9 mouse cellular contexts compared by ENCODE assay signal in the genomic region with DNA sequence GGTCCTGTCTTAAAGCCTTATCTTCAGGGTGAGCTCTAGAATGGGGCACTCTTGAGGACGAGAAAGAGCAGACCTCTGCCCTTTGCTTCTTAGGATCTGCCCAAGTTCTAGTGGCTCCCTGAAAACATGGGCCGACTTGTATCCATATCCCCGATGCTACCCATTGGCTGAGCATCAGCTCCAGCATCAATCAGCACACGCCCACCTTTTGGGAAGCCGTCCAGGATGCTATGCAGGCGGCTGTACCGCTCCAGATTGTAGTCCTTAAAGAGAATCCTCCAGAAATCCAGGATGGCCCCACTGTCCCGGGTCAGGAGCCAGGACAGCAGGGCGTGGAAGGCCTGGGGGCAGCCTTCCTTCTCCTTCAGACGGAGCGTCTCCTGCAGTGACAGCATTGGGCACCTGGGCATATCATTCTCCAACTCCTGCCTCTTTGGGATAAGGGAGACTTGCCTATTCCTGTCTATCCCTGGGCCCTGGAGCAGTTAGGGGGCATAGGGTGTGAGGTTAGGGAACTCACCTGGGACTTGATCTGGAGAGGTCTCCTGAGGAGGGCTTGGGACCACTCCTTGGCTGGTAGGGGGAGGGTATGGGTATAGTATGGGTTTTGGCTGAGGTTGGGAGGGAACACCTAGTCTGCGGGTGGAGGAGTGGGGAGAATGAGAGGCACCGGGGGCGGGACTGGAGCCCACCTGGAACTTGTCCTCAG. TPM values are rescaled to one million over a fixed set of nuclear protein-coding genes. Genes with fewer than 3 reads are reported as not detected.
DNase-seq lines count a peak whose midpoint lies in the region; ATAC-seq lines count a peak whose summit lies in the region.
"Had no signal": no experiment of that assay in that cellular context is flagged by ENCODE, and none has a peak within 500 bp of the region (broad histone marks: within the 10 kb centered on the region; RNA-seq: fewer than 3 reads in every experiment).

No protein-coding gene starts in this region.

- no peak overlapping the region for H3K9ac ChIP-seq in kidney, embryonic 14.5 days (ENCODE audit: low read depth, low read length)
- no peak overlapping the region for H3K9ac ChIP-seq in neural tube, embryonic 12.5 days

- no peak for DNase-seq in kidney, adult 18-20 months
- no peak for DNase-seq in forebrain, embryonic 10.5 days (ENCODE audit: extremely low spot score, low spot score)
- DNase-seq in layer of hippocampus, postnatal 36 days, result peak; percentile 33 to 43
- no peak for DNase-seq in cerebellum, adult 9-11 months
- no peak for DNase-seq in cerebellum, postnatal 36 days
- no peak for DNase-seq in gastrocnemius, postnatal 25 days

- 0 out of 2 replicates have a peak, but pooled peaks cover 4% of the 10 kb centered on the region for H3K4me1 ChIP-seq in kidney, embryonic 14.5 days (ENCODE audit: control insufficient read depth, insufficient read depth, low read length)
- peaks cover 22% of the 10 kb centered on the region for H3K4me1 ChIP-seq in forebrain, embryonic 10.5 days
- 0 out of 2 replicates have a peak, but pooled peaks cover 6% of the 10 kb centered on the region for H3K4me1 ChIP-seq in neural tube, embryonic 12.5 days

- no peak overlapping the region for H3K27ac ChIP-seq in kidney, embryonic 14.5 days (ENCODE audit: low read depth, low read length)
- peak overlapping the region; percentile 72 for H3K27ac ChIP-seq in forebrain, embryonic 10.5 days
- no peak overlapping the region for H3K27ac ChIP-seq in neural tube, embryonic 12.5 days

- H3K9me3 ChIP-seq in kidney, embryonic 14.5 days (ENCODE audit: control insufficient read depth, low read length), result no peaks in the 10 kb centered on the region
- no peaks in the 10 kb centered on the region for H3K9me3 ChIP-seq in forebrain, embryonic 10.5 days
- H3K9me3 ChIP-seq in neural tube, embryonic 12.5 days, result no peaks in the 10 kb centered on the region

- no peaks in the 10 kb centered on the region for H3K36me3 ChIP-seq in kidney, embryonic 14.5 days (ENCODE audit: control insufficient read depth, insufficient read depth, low read length)
- no peaks in the 10 kb centered on the region for H3K36me3 ChIP-seq in forebrain, embryonic 10.5 days (replicated peaks)
- no peaks in the 10 kb centered on the region for H3K36me3 ChIP-seq in neural tube, embryonic 12.5 days

- peak overlapping the region; percentile 31 for H3K4me2 ChIP-seq in kidney, embryonic 14.5 days (replicated peaks; ENCODE audit: low read depth, low read length)
- peak overlapping the region; percentile 56 for H3K4me2 ChIP-seq in neural tube, embryonic 12.5 days (replicated peaks)

- peak; percentile 29 for ATAC-seq in kidney, embryonic 14.5 days (ENCODE audit: low FRiP score, low TSS enrichment)
- no peak; the same call in 1 of the 2 replicates for ATAC-seq in neural tube, embryonic 12.5 days (ENCODE audit: low FRiP score, low read depth)

- WGBS in kidney, embryonic 14.5 days, result 60% methylated on average over 14 of the region's 14 CpGs
- WGBS in forebrain, embryonic 10.5 days, result 59% methylated on average over 14 of the region's 14 CpGs
- 64% methylated on average over 14 of the region's 14 CpGs for WGBS in neural tube, embryonic 12.5 days

- H3K27me3 ChIP-seq in kidney, embryonic 14.5 days (ENCODE audit: control insufficient read depth, insufficient read depth, low read length), result no peaks in the 10 kb centered on the region
- H3K27me3 ChIP-seq in forebrain, embryonic 10.5 days (ENCODE audit: poor library complexity, severe bottlenecking), result peaks cover 30% of the 10 kb centered on the region
- no peaks in the 10 kb centered on the region for H3K27me3 ChIP-seq in neural tube, embryonic 12.5 days (replicated peaks)

- peak overlapping the region; percentile 12; the same call in 1 of the 2 replicates for H3K4me3 ChIP-seq in kidney, embryonic 14.5 days (ENCODE audit: low read length)
- H3K4me3 ChIP-seq in forebrain, embryonic 10.5 days, result peak overlapping the region; percentile 38
- peak overlapping the region; percentile 26 for H3K4me3 ChIP-seq in neural tube, embryonic 12.5 days

RNA-seq across cellular contexts. Expression of a gene that starts 0.6 kb away (rescaled TPM):
- polyA plus RNA-seq in kidney, embryonic 14.5 days (2014; fragmentation: Nextera tagmentation; extraction: Ambion mirVana), result 1.2 and 1.5 TPM in 2 replicates
- 0.28 and 0.33 TPM in 2 replicates for polyA plus RNA-seq in forebrain, embryonic 10.5 days (2016; fragmentation: Nextera tagmentation; extraction: Ambion mirVana)
- under 1 TPM; 0.28 to 0.77 TPM for total RNA-seq in layer of hippocampus, postnatal 36 days (2021)
- 0.17 and 0.22 TPM in 2 replicates for polyA plus RNA-seq in neural tube, embryonic 12.5 days (2016; fragmentation: Nextera tagmentation; extraction: Ambion mirVana)
- total RNA-seq in gastrocnemius, postnatal 25 days (2021), result not detected
- total RNA-seq: MEL had no signal

RNA-seq across cellular contexts. Expression of a gene that starts 1.1 kb away (rescaled TPM):
- 0.41 and 0.66 TPM in 2 replicates for polyA plus RNA-seq in kidney, embryonic 14.5 days (2014; fragmentation: Nextera tagmentation; extraction: Ambion mirVana)
- not detected in 2 replicates for polyA plus RNA-seq in forebrain, embryonic 10.5 days (2016; fragmentation: Nextera tagmentation; extraction: Ambion mirVana)
- total RNA-seq in layer of hippocampus, postnatal 36 days (2021), result under 1 TPM in 1 of 2 experiments, not detected in 1; 0.65 TPM
- polyA plus RNA-seq in neural tube, embryonic 12.5 days (2016; fragmentation: Nextera tagmentation; extraction: Ambion mirVana), result not detected in 2 replicates
- not detected for total RNA-seq in gastrocnemius, postnatal 25 days (2021)
- total RNA-seq: MEL had no signal

RNA-seq across cellular contexts. Expression of a gene that starts 26.3 kb away (rescaled TPM):
- polyA plus RNA-seq in kidney, embryonic 14.5 days (2014; fragmentation: Nextera tagmentation; extraction: Ambion mirVana), result 3.8 and 4.8 TPM in 2 replicates
- 2.6 and 2.9 TPM in 2 replicates for polyA plus RNA-seq in forebrain, embryonic 10.5 days (2016; fragmentation: Nextera tagmentation; extraction: Ambion mirVana)
- total RNA-seq in layer of hippocampus, postnatal 36 days (2021), result 1 to 10 TPM; 8.0 to 8.4 TPM
- 1.3 TPM in 2 replicates for polyA plus RNA-seq in neural tube, embryonic 12.5 days (2016; fragmentation: Nextera tagmentation; extraction: Ambion mirVana)
- 1 to 10 TPM; 1.3 to 1.7 TPM for total RNA-seq in gastrocnemius, postnatal 25 days (2021)
- total RNA-seq: MEL had no signal

RNA-seq across cellular contexts. Expression of a gene that starts 33.0 kb away (rescaled TPM):
- 91.2 and 118 TPM in 2 replicates for polyA plus RNA-seq in kidney, embryonic 14.5 days (2014; fragmentation: Nextera tagmentation; extraction: Ambion mirVana)
- polyA plus RNA-seq in forebrain, embryonic 10.5 days (2016; fragmentation: Nextera tagmentation; extraction: Ambion mirVana), result 262 and 282 TPM in 2 replicates
- total RNA-seq in layer of hippocampus, postnatal 36 days (2021), result 100 to 1,000 TPM; 201 to 209 TPM
- polyA plus RNA-seq in neural tube, embryonic 12.5 days (2016; fragmentation: Nextera tagmentation; extraction: Ambion mirVana), result 113 and 115 TPM in 2 replicates
- total RNA-seq in gastrocnemius, postnatal 25 days (2021), result 1 to 10 TPM; 5.2 to 7.7 TPM

Comparison
In these comparisons a context has a peak if more than half of its experiments do, and no peak if none do; other contexts are left out.
1. DNase-seq: peak in layer of hippocampus, postnatal 36 days (2 of 2); none in kidney, adult 18-20 months (single experiment), forebrain, embryonic 10.5 days (single experiment), cerebellum, adult 9-11 months (single experiment), cerebellum, postnatal 36 days (0 of 2) and gastrocnemius, postnatal 25 days (single experiment).
2. Peak in every context shown above with its lines, with median percentiles within 50 percentile points of each other: H3K4me3 ChIP-seq.